Mouse (Mus musculus): Measurements from ENCODE around the gene Stard13.
A peak's percentile ranks its signal among the peaks of the same experiment; 100 is the strongest.

Stard13 gene

GRCm38 (mm10) chr5:151059772-151060171, 173.9 kb downstream of the Stard13 start:
- DNase-seq (ENCODE audit: low spot score in 2 of 2): no peak

GRCm38 (mm10) chr5:151059352-151059751, 174.3 kb downstream of the Stard13 start:
- no peak for DNase-seq (ENCODE audit: low spot score in 2 of 2)

- no peak for DNase-seq (ENCODE audit: low spot score in 2 of 2)
Measured at GRCm38 (mm10) chr5:151057716-151058115, 175.9 kb downstream of the Stard13 start.

GRCm38 (mm10) chr5:151056920-151057294, 176.7 kb downstream of the Stard13 start:
- no peak for DNase-seq (ENCODE audit: low spot score in 2 of 2)

- no peak for DNase-seq (ENCODE audit: low spot score in 2 of 2)
Measured at GRCm38 (mm10) chr5:151056255-151056919, 177.2 kb downstream of the Stard13 start.

- DNase-seq (ENCODE audit: low spot score in 2 of 2): no peak
Measured at GRCm38 (mm10) chr5:151055426-151056090, 178.1 kb downstream of the Stard13 start.

GRCm38 (mm10) chr5:151054743-151055114, 178.9 kb downstream of the Stard13 start:
- DNase-seq (ENCODE audit: low spot score in 2 of 2): no peak

GRCm38 (mm10) chr5:151054100-151054742, 179.4 kb downstream of the Stard13 start:
- DNase-seq (ENCODE audit: low spot score in 2 of 2): no peak

GRCm38 (mm10) chr5:151053190-151053589, 180.4 kb downstream of the Stard13 start:
- no peak for DNase-seq (ENCODE audit: low spot score in 2 of 2)

- no peak for DNase-seq (ENCODE audit: low spot score in 2 of 2)
Measured at GRCm38 (mm10) chr5:151052331-151052730, 181.3 kb downstream of the Stard13 start.

GRCm38 (mm10) chr5:151047488-151047887, 186.1 kb downstream of the Stard13 start:
- DNase-seq (ENCODE audit: low spot score in 2 of 2): no peak

GRCm38 (mm10) chr5:151046917-151047316, 186.7 kb downstream of the Stard13 start:
- DNase-seq (ENCODE audit: low spot score in 2 of 2): no peak

GRCm38 (mm10) chr5:151046131-151046530, 187.5 kb downstream of the Stard13 start:
- no peak for DNase-seq (ENCODE audit: low spot score in 2 of 2)

- DNase-seq (ENCODE audit: low spot score in 2 of 2): no peak
Measured at GRCm38 (mm10) chr5:151042911-151043310, 190.7 kb downstream of the Stard13 start.

GRCm38 (mm10) chr5:151037871-151038270, 195.8 kb downstream of the Stard13 start:
- no peak for DNase-seq (ENCODE audit: low spot score in 2 of 2)

- no peak for DNase-seq (ENCODE audit: low spot score in 2 of 2)
Measured at GRCm38 (mm10) chr5:151034715-151035512, 198.7 kb downstream of the Stard13 start.

- no peak for DNase-seq (ENCODE audit: low spot score in 2 of 2)
Measured at GRCm38 (mm10) chr5:151028906-151029305, 204.7 kb downstream of the Stard13 start.

- DNase-seq (ENCODE audit: low spot score in 2 of 2): no peak
Measured at GRCm38 (mm10) chr5:151027171-151027570, 206.5 kb downstream of the Stard13 start.

GRCm38 (mm10) chr5:151026069-151026468, 207.6 kb downstream of the Stard13 start:
- no peak for DNase-seq (ENCODE audit: low spot score in 2 of 2)

GRCm38 (mm10) chr5:151024483-151024882, 209.2 kb downstream of the Stard13 start:
- DNase-seq (ENCODE audit: low spot score in 2 of 2): no peak

GRCm38 (mm10) chr5:151023461-151023860, 210.2 kb downstream of the Stard13 start:
- peak in 1 of 2 experiments; percentile 47 for DNase-seq (ENCODE audit: low spot score in 2 of 2)

GRCm38 (mm10) chr5:151022939-151023338, 210.7 kb downstream of the Stard13 start:
- DNase-seq (ENCODE audit: low spot score in 2 of 2): no peak
